Mouse (Mus musculus) liver, adult 2 months (tissue): ENCODE results near the gene Cyth3.

Experiments used
- CTCF ChIP-seq: fragments of 200-500 bp; IDR thresholded peaks from 2 replicates; pipeline ENCODE4 v1.5.1; 2011; ENCODE audit warnings: low read depth, low read length, control low read depth
- POLR2A ChIP-seq: fragments of 200-500 bp; IDR thresholded peaks from 2 replicates; pipeline ENCODE4 v1.6.1; 2011; ENCODE audit warnings: low read length, control low read depth; ENCODE audit not compliant: insufficient read depth; ENCODE audit errors: extremely low read depth

- TF ChIP-seq CTCF (no peak), POLR2A (no peak)
These were observed 68.7 kb downstream of the Cyth3 start for GRCm38 (mm10) chr5:143690926-143691325.
